Mouse (Mus musculus) forebrain, embryonic 10.5 days (tissue): Measurements from ENCODE around the gene Il10ra. TPM values are rescaled to one million over a fixed set of nuclear protein-coding genes. Genes with fewer than 3 reads are reported as not detected.

Experiments used
- DNase-seq: peaks from one replicate; pipeline ENCODE4 v3.0.0-alpha.2; 2017; ENCODE audit warnings: low spot score; ENCODE audit errors: extremely low spot score
- H3K27ac ChIP-seq: fragments of 300-500 bp; sonication (generic); 2 replicates; pipeline ENCODE4 v1.5.1; 2016; ENCODE audit warnings: mild to moderate bottlenecking
- H3K27me3 ChIP-seq: fragments of 300-500 bp; sonication (generic); 2 replicates; pipeline ENCODE4 v1.6.1; 2016; ENCODE audit warnings: mild to moderate bottlenecking; ENCODE audit not compliant: poor library complexity, severe bottlenecking
- H3K36me3 ChIP-seq: fragments of 300-500 bp; sonication (generic); replicated peaks from 2 replicates; pipeline ENCODE4 v1.6.1; 2016; ENCODE audit warnings: mild to moderate bottlenecking, moderate library complexity
- H3K4me1 ChIP-seq: fragments of 300-500 bp; sonication (generic); 2 replicates; pipeline ENCODE4 v1.6.1; 2016
- H3K4me3 ChIP-seq: fragments of 300-500 bp; sonication (generic); 2 replicates; pipeline ENCODE4 v1.5.1; 2016; ENCODE audit warnings: mild to moderate bottlenecking, moderate library complexity
- H3K9me3 ChIP-seq: fragments of 300-500 bp; sonication (generic); 2 replicates; pipeline ENCODE4 v1.6.1; 2016; ENCODE audit warnings: mild to moderate bottlenecking, moderate library complexity
- WGBS: fragments of 180-500 bp; shearing (Covaris S2); methylation state at CpG from one replicate; pipeline ENCODE4 v1.1.7; 2016; 5-methylcytosine and 5-hydroxymethylcytosine counted together
- polyA plus RNA-seq: library from polyadenylated mRNA; unstranded; fragments of >200 nt; fragmentation: Nextera tagmentation; extraction: Ambion mirVana; gene quantifications from 2 replicates; pipeline ENCODE4 v1.2.1, GENCODE M21; 2016

Il10ra gene
- polyA plus RNA-seq = 0.42 and 0.50 TPM in 2 replicates

DNA sequence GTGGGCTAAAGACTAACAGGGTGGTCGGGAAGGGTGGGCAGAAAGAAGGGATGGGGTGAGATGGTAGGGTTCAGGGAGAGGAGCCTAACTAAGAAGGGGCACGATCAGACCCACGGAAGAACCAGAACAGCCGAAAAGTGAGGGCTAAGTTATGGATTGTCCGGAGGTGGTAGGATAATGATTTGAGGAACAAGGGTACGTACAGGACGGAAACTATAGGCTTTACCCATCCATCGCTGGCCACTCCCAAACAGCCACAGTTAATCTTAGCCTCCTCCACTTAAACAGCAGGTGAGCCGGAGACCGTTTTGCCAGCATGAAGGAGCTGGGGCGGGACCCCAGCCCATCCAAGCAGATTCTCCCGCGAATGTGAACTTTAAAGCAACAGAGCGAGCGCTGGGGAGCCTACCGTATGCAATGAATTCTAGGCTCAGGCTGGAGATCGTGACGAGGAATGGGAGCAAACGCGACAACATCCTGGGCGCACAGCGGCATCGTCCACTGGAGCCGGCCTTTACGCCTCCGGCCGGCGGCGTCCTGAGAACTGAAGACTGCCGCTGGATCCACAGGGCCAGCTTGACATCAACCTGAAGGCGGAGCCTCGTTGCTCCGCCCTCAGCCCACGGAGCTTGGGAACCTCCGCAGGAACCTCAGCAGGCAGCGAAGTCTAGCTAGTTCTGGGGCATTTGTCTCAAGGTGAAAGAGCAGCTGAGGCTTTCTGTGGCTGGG lies at the start of gene Il10ra:
TSS of gene Il10ra (minus strand) at position 553 of the 729 bp plus-strand sequence.
- H3K27ac ChIP-seq = no peak within 1 kb of the TSS
- DNase-seq = peak; percentile 45
- H3K9me3 ChIP-seq = no peaks in the 10 kb centered on the region
- H3K4me3 ChIP-seq = peak within 1 kb of the TSS; percentile 56
- peaks cover 18% of the 10 kb centered on the region for H3K4me1 ChIP-seq
- 5% methylated on average over 36 of the region's 36 CpGs for WGBS
- H3K36me3 ChIP-seq = no peaks in the 10 kb centered on the region
- peaks cover 51% of the 10 kb centered on the region for H3K27me3 ChIP-seq

- WGBS = 88% methylated on average over 3 of the region's 3 CpGs
- DNase-seq = no peak
- no peaks in the 10 kb centered on the region for H3K4me1 ChIP-seq
These were observed 48.7 kb upstream of the Il10ra start for GRCm38 (mm10) chr9:45317635-45318034.

GRCm38 (mm10) chr9:45313913-45314312 lies 45.0 kb upstream of the Il10ra start:
- H3K4me1 ChIP-seq = no peaks in the 10 kb centered on the region
- no peak for DNase-seq
- no peaks in the 10 kb centered on the region for H3K9me3 ChIP-seq
- WGBS = 85% methylated on average over 3 of the region's 3 CpGs
- H3K36me3 ChIP-seq = no peaks in the 10 kb centered on the region
- no peak overlapping the region for H3K4me3 ChIP-seq
- no peak overlapping the region for H3K27ac ChIP-seq
- peaks cover 3% of the 10 kb centered on the region for H3K27me3 ChIP-seq

More at GRCm38 (mm10) chr9:45317635-45318034, 48.7 kb upstream of the Il10ra start:
- no peak overlapping the region for H3K27ac ChIP-seq
- H3K36me3 ChIP-seq = no peaks in the 10 kb centered on the region
- peaks cover 11% of the 10 kb centered on the region for H3K27me3 ChIP-seq
- H3K9me3 ChIP-seq = no peaks in the 10 kb centered on the region
- H3K4me3 ChIP-seq = no peak overlapping the region

- Histone ChIP-seq H3K27ac (no peak overlapping the region), H3K9me3 (no peaks in the 10 kb centered on the region), H3K4me3 (no peak overlapping the region), H3K36me3 (no peaks in the 10 kb centered on the region), H3K27me3 (no peaks in the 10 kb centered on the region), H3K4me1 (no peaks in the 10 kb centered on the region)
- DNase-seq = no peak
- 85% methylated on average over 6 of the region's 6 CpGs for WGBS
These were observed 42.9 kb upstream of the Il10ra start for GRCm38 (mm10) chr9:45311858-45312257.

DNA sequence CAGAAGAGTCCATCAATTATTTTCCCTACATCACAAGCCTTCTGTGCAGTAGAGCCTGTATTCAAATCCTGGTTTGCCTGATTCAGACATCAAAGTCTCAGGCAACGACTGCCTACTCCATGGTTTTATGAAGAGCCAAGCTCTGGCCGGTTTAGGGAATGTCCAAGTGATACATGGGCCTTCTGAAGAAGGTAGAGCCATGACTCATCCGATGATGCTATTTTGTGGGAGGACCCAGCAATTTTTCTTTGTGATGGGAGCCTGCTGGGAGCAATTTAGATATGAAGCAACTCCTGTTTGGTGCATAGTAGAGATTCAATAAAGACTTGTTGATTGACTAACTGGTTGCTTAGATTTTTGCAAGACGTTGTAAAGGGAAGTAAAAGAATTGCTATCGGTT lies 39.6 kb upstream of the Il10ra start:
- Histone ChIP-seq H3K27me3 (no peaks in the 10 kb centered on the region), H3K9me3 (no peaks in the 10 kb centered on the region), H3K4me1 (no peaks in the 10 kb centered on the region), H3K36me3 (no peaks in the 10 kb centered on the region), H3K27ac (no peak overlapping the region), H3K4me3 (no peak overlapping the region)
- WGBS = 83% methylated on average over 5 of the region's 5 CpGs
- no peak for DNase-seq

GRCm38 (mm10) chr9:45306746-45307410 lies 37.9 kb upstream of the Il10ra start:
- WGBS = 89% methylated on average over 12 of the region's 12 CpGs
- Histone ChIP-seq H3K4me1 (no peaks in the 10 kb centered on the region), H3K4me3 (no peak overlapping the region), H3K27ac (no peak overlapping the region), H3K36me3 (no peaks in the 10 kb centered on the region), H3K9me3 (no peaks in the 10 kb centered on the region), H3K27me3 (no peaks in the 10 kb centered on the region)
- DNase-seq = no peak

DNA sequence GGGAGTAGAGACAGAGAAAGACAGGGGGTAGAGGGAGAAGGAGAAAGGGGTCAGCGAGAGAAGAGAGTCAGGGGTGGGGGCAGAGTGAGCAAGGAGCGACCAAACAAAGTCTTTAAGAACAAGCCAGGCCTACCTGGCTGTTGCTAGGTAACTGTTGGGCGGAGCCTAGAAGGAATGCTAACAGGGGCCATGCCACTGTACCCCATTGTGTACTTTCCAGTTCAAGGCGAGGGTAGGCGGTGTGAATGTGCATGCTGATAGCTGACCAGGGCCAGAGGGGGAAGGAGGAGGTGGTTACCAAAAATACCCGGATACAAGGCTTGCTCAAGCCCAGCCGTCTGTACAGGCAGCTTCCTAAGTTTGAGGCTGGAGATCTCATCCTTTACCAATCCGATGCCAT lies 32.8 kb upstream of the Il10ra start:
- 91% methylated on average over 8 of the region's 8 CpGs for whole genome bisulfite sequencing
- DNase-seq = no peak
- H3K36me3 ChIP-seq = no peaks in the 10 kb centered on the region
- no peak overlapping the region for H3K27ac ChIP-seq
- peaks cover 7% of the 10 kb centered on the region for H3K4me1 ChIP-seq
- 0 out of 2 replicates have a peak, but pooled peaks cover 6% of the 10 kb centered on the region for H3K27me3 ChIP-seq
- 0 out of 2 replicates have a peak, but pooled peaks cover 4% of the 10 kb centered on the region for H3K9me3 ChIP-seq
- no peak overlapping the region for H3K4me3 ChIP-seq

GRCm38 (mm10) chr9:45300422-45301104 lies 31.6 kb upstream of the Il10ra start:
- Histone ChIP-seq H3K9me3 (0 out of 2 replicates have a peak, but pooled peaks cover 4% of the 10 kb centered on the region), H3K27ac (peak overlapping the region; percentile 83), H3K4me3 (peak overlapping the region; percentile 45), H3K27me3 (0 out of 2 replicates have a peak, but pooled peaks cover 6% of the 10 kb centered on the region), H3K4me1 (peaks cover 7% of the 10 kb centered on the region), H3K36me3 (no peaks in the 10 kb centered on the region)
- DNase-seq = peak; percentile 89
- 24% methylated on average over 20 of the region's 20 CpGs for WGBS

DNA sequence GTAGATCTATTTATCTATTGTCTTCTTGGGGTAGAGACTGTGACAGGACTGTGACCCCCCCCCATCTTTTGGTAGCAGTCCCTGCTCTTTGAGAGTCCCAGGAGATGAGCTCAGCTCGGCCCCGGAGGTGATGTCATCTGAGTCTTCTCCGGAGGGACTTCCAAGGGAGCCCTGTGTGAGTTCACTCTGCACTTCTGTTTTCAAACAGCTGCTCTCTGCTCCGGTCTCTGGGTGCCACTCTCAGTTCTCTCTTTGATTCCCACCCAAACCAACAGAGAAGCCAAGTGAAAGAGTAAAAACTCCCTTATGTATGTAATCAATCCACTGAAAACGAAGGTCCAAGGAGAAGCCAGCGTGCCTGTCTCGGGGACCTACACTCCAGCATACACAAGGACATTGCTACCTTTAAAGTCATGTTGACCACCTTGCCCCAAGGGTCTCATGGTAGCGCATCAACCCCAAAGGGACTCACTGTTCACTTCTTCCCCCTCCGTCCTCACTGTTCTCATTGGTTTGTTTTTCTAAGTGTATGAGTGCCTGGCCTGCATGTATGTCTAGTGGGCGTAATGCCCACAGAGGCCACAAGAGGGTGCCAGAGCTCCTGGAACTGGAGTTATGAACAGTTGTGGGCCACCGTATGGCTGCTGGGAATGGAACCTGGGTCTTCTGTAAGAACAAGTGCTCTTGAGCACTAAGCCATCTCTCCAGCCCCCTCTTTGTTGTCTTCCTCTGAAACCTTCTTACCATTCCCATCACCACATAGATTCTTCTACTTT lies 30.5 kb upstream of the Il10ra start:
- WGBS = 79% methylated on average over 11 of the region's 11 CpGs
- H3K27me3 ChIP-seq = 0 out of 2 replicates have a peak, but pooled peaks cover 6% of the 10 kb centered on the region
- no peaks in the 10 kb centered on the region for H3K36me3 ChIP-seq

DNA sequence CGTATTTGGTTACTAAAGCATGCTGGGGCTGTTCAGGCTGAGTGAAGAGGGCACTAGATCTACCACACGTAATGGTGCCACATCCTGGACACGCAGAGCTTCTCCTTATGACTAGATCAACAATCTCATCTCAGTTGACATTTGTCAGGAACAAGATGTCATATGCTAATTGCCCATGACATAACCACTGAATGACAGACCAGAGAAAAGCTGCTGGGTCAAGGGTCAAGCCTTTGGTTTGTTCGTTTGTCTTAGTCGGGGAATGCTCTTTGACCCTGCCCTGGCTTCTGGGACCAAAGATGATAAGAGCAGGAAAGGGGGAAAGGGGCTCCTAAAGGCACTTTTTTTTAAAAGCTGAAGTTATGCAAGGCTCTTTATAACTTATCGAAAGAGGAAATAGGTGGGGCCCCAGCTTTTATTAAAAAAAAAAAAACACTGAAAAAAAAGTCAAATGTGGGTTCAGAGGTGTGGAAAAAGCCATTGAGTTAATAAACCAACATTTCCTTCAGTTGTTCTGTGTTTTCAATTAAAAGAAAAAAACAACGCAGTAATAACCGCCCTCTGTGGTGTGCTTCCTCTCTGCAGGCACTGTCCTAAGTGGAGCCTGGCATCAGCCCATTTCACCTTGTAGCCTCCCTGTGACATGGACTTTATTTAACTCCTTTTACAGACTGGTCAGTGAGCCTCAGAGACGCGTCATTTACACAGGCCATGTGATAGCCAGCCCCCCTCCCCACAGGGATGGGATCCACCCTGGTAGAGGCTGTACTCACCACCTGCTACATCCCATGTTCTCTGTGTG lies 25.5 kb upstream of the Il10ra start:
- no peak overlapping the region for H3K27ac ChIP-seq
- WGBS = 64% methylated on average over 10 of the region's 10 CpGs
- no peaks in the 10 kb centered on the region for H3K36me3 ChIP-seq
- H3K4me3 ChIP-seq = no peak overlapping the region
- H3K9me3 ChIP-seq = no peaks in the 10 kb centered on the region
- DNase-seq = no peak
- no peaks in the 10 kb centered on the region for H3K4me1 ChIP-seq
- H3K27me3 ChIP-seq = 0 out of 2 replicates have a peak, but pooled peaks cover 6% of the 10 kb centered on the region

More for the DNA sequence above, 30.5 kb upstream of the Il10ra start:
- Histone ChIP-seq H3K4me1 (peaks cover 7% of the 10 kb centered on the region), H3K9me3 (0 out of 2 replicates have a peak, but pooled peaks cover 4% of the 10 kb centered on the region), H3K27ac (no peak overlapping the region), H3K4me3 (no peak overlapping the region)
- peak; percentile 46 for DNase-seq

GRCm38 (mm10) chr9:45291481-45292168 lies 22.7 kb upstream of the Il10ra start:
- Histone ChIP-seq H3K4me1 (no peaks in the 10 kb centered on the region), H3K36me3 (no peaks in the 10 kb centered on the region), H3K9me3 (no peaks in the 10 kb centered on the region), H3K27ac (no peak overlapping the region), H3K27me3 (no peaks in the 10 kb centered on the region), H3K4me3 (no peak overlapping the region)
- no peak for DNase-seq
- 86% methylated on average over 11 of the region's 11 CpGs for WGBS
